Mouse (Mus musculus) layer of hippocampus, postnatal 36 days (tissue): ENCODE data around the gene Fggy. TPM values are rescaled to one million over a fixed set of nuclear protein-coding genes. Genes with fewer than 3 reads are reported as not detected.
A peak's percentile ranks its signal among the peaks of the same experiment; 100 is the strongest.

Experiments used
- DNase-seq, 2 experiments: peaks; one replicate each; pipeline ENCODE4 v3.0.0; 2022
- total RNA-seq, 2 experiments: library from RNA; stranded (reverse); gene quantifications; 2 replicates each; pipeline ENCODE4 v1.2.3; 2021

The Fggy gene
- total RNA-seq, 2 experiments from 2014 or later = 12.0 to 14.3 TPM

DNA sequence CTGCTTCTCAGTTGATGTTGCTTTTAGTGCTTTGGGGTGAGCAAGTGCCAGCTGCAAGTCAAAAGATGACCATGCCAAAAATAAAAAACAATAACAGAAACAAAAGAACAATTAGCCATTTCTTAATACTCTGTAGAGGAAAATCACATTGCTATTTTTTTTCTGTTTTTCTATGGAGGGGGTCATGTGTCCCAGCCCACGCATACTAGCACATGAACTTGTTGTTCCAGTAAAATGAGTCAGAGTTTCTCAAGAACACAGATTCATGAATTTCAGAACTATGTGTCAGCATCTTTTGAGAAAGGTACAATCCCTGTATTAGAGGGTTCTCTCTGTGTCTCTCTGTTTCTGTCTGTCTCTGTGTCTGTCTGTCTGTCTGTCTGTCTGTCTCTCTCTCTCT lies 355.7 kb downstream of the Fggy start:
- no peak for DNase-seq

DNA sequence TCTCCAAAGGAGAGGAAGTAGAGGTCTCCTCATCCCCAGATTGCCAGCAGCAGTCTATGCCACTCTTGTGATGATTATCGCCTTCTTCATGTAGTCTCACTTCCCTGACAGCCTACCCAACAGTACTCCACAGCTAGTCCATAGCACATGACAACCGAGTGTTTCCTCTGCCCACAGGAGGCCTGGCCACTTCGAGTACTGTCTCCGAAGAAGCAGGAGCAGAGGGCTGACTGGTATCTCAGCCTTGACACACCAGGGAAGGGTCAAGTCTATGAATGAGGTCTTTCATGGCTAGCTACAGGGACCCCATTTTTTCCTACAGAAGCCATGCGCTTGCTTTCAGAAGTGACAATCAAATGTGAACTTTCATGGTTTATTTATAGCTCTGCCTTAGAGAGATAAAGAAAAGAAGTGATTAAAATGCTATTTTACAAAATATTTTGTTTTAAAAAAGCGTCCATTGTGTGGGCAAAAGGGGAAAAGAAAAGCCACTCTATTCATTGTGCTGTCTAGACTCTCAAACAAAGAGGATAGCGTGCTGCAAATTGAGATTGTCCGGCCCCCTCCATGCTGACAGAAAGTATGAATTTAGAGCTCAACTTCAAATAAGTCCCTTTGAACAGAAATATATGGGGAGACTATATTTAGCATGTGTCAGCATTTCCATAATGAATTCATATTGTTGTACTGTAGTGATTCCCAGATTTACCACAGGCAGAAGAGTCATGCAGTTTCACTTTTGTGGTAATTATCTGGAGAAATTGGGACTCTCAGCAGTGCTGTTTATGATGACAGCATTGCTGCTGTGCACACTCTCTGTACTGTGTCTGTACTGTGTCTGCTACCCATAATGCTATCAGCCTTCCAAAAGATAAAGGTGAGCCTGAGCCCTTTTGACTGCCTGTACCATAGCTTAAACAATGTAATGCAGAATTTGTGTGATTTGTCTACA lies 358.6 kb downstream of the Fggy start:
- no peak for DNase-seq

DNA sequence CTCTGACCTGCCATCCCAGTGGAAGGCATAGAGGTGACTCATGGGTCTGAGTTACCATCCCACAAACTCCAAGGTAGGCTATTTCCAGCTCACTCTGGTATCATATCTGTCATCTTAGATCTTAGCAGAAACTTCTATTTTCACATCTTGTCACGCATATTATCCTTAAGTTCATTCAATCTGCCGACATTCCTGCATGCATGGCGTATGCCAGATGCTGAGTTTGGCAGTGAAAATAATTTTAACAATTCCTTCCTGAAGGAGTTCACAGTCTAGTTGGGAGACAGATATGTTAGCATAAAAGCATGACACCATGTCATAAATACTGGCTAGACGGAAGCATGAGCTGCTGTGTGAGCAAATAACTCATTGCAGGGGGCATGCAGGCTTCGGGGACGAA lies 360.4 kb downstream of the Fggy start:
- no peak for DNase-seq

DNA sequence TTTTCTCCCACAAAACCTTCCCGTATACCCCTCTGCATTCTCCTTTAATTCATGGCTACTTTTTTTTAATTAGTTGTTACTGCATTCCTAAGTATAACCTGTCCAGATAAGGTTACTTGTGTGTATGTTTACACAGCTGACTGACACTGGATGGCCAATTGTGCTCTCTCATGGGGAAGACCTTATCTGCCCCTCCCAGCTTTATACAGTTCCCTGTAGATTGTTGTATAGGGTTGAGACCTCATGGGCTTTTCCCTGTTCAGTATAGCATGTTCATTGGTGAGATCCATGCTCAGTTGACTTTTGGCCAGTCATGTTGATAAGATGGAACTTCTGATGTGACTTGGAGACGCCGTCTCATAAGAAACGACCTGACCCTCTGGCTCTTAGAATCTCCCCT lies 363.1 kb downstream of the Fggy start:
- no peak for DNase-seq

DNA sequence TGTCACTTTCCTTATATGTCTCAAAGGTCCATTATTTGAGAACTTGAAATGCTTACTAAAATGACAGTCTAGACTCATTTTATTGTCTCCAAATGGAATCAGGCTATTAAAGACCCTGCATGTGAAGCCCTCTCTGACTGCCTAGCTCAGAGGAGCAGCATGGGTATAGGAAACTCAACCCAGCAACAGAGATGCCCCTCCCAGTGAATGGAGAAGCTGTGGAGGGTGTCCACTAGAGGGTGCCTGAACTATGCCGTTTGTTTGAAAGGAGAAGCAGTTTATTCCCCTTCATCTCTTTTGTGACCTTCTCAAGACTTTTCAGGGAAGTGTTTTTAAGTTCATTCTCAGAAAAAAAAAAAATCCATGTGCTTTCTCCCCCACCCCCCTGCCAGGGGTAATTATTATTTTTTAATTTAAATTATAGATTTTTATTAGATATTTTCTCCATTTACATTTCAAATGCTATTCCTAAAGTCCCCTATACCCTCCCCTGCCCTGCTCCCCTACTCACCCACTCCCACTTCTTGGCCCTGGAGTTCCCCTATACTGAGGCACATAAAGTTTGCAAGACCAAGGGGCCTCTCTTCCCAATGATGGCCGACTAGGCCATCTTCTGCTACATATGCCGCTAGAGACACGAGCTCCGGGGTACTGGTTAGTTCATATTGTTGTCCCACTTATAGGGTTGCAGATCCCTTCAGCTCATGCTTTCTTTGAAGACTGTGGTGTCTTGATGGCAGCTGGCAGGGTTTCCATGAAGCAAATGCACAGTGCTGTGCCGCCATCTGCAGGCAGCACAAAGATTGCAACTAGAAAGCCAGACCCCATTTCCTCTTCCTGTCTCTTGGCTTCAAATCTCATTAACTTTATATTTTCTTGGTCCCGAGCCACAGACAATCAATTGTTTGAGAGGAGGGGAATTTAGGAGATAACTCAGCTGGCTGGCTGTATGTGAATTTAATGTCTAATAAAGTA lies 367.2 kb downstream of the Fggy start:
- DNase-seq = peak; percentile 72 to 77

DNA sequence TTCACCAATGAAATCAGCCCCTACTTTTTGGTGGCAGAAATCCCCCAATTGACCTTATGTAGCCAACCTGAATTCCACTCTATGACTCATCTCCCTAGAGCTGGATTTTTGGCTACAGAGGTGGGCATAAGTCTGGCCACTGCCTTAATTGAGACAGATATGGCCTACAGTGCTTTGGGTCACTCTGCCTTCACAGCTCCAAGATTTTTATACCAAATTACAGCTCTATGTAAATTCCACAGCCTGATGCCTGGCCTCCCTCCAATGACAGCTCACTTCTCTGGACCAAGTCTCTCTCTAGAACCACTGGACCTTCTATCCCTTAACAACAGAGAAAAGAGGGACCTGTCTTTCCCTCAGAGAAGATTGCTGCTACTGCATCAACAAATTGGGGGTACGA lies 371.5 kb downstream of the Fggy start:
- DNase-seq = no peak

DNA sequence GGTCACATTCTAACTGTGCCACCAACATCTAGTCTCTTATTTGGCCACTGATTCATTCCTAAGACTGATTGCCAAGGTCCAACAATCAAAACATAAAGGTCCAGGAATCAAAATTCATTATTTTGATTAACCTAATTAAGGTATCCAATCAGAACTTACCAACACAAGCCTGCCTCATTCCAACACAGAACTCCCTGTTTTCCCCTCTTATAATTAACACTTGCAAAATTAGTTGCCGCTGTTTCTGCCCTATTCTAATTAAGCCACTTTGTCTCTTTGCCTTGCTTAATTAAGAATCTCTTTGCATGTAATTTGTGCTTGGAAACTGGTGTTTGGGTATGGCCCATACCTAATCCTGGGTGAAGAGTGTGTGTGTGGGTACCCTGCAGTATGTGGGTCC lies 372.6 kb downstream of the Fggy start:
- no peak for DNase-seq

DNA sequence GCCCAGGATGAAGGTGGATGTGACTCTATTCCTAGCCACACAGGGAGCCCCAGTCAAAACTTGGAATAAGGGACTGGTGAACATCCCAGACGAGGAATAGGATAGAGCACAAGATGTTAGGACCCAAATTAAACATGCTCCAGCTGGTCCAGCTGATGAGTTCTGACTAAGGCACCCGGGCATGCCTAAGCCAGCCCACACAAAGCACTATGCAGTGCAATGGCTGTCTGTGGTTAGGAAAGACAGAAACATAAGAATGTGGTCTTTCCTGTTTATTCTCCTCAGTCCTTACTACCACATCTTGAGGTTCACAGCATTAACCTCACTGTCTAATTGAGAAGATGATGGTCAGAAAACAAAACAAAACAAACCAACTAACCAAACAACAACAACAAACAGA lies 374.0 kb downstream of the Fggy start:
- no peak for DNase-seq

DNA sequence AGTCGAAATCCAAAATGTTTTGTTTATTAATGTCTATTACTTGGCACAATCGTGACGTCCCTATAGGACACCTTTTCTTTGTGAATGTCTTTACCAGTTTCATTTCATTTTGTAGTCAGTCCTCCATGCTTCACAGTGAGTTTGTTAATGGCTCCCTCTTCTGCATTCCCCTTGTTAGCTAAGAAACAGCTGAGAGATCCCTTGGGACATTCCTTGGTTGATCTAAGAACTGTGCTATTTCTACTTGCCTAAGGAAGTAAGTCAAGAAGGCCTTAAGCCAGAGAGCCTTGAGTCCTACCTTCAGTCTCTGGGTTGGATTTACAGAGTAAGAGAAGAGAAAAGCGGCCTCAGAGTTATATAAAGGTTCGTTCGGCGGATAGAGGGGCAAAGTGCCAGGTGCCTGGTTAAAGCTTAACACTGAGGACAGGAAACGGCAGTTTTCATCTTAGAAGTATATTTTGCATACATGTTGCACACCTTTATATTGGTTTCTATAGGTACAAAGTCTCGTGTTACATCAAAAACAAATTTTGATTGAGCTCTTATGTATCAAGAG lies 376.6 kb downstream of the Fggy start:
- DNase-seq = no peak

DNA sequence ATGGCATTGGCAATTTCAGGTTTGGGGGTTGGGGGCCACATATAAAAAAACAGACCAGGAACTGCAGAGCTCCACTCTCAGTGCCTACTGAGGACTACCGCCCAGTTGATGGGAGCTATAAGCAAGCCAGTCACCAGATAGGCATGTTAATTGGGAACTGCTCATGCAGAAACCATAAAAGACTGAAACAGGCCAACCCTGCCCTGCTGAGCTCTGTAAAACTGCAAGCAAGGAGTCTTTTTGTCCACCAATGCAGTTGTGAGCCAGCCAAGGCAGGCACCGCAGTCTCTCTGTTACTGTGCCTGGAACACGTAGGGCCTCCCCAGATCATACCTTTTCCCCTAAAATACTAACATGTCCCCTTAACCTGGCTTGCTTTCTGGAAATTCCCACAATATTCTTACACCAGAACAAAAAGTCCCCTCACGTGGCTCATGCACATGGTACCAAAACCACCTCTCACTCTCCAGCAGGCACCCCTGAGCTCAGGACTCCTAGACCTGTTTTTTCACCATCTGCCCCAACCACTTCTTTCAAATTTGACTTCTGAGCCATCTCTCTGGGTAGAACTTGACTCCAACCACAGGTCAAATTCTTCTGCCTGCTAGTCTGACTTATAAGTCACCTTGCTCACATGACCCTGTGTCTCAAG lies 377.2 kb downstream of the Fggy start:
- DNase-seq = no peak

DNA sequence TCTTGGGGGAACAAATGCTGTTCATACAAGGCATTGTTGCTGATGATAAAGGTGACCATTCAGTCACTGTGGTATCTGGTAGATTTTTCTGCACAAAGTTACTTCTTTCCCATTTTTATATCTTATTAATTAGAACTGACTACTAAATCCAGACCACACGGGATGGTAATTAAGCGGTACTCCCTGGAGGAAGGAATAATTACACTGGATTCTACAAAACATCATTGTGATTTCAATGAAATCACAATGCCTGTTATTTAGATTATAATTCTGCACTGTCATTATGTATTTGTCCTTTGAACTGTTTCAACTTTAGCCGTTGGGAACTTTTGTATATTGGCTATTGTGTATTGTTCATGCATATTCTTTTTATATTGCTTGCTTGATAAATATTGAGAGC lies 381.4 kb downstream of the Fggy start:
- no peak for DNase-seq

DNA sequence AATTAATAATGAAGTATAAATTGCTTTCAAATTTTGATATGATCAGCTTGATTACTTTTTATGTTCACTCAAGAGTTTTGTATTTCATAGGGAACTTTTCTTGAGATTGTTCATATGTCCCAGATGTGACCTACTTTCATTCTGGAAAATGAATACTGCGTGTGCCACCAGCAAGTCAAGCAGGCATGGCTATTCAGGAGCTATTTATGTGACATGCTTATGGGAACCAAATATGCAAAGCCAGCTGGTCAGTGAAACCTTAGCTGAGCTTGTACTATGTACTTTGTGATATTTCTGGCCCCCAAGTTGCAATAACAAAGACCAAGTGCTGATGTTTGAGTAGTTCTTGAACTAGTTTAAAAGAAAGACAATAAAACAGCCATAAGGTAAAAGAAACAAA lies 390.6 kb downstream of the Fggy start:
- no peak for DNase-seq

DNA sequence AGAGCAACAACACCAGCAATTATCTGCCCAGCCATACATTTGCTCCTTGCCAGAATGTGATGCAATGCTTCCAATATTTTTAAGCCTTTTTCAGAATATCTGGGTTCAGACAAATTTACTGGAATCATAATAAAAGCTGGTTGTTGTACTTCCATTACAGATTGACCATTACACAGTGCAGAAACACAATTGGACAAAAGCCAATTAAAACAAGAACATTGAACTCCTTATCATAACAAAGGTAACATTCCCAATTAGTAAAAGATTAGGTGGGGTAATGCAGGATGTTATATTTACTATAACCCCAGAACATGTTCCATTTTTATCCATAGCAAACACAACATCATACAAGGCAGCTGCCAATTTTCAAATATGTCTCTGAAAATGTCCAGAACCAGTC lies 396.0 kb downstream of the Fggy start:
- no peak for DNase-seq

DNA sequence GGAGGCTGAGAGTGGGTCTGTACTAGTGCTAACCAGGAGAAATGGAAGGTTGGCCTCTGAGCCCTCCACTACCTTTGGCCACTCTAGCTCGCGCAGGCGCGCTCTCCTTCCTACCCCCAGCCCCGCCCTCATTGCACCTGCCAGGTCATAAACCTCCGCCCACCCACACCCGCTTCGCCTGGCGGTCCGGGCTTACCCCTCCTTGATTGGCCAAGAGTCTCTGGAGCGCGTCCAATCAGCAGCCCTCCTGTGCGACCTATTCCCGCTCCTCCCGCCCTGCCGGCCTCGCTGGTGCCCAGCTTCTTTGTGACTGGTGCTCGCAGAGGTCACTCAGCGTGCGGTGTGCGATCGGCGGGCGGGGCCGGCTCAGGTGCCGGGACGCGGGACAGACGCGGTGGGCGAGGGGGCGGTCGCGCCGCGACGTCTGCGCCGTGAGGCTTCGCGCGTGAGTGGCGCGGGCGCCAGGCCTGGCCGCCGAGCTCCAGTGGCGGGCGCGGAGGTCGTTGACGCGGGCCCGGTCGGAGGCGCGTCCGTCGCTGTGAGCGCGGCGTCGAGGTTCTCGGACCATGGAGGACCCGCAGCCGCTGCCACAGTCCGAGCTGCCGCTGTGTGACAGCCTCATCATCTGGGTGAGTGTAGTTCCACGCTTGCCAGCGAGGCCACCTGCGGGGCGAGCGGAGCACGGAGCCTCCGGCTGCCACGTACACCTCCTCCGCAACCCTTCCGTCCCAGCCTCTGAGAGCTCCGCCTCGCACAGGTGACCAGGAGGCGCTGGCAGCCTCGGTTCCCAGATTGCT lies 409.8 kb downstream of the Fggy start, which contains the start of gene Hook1:
Hook1 (plus strand) TSS at position 313 of the 797 bp plus-strand sequence.
- DNase-seq = peak; percentile 89 to 90
